Mouse (Mus musculus) thymus, postnatal 36 days (tissue): Measurements from ENCODE around the gene Gm11037.
A peak's percentile ranks its signal among the peaks of the same experiment; 100 is the strongest.
"Not testable (repeated sequence)": the region's sequence is repeated elsewhere in the genome, so short reads cannot be mapped to it uniquely, and the experiment has no call there.

Experiments
- DNase-seq, 2 experiments: peaks; one replicate each; pipeline ENCODE4 v3.0.0; 2022; ENCODE audit warnings: mixed read lengths in 2 of 2

Gm11037 gene

GRCm38 (mm10) chr2:131132930-131133547 lies at the start of gene Gm11037:
Gene Gm11037, plus strand, starts transcription at chr2:131133497.
- DNase-seq = no peak

GRCm38 (mm10) chr2:131084206-131084605 lies 49.1 kb upstream of the Gm11037 start:
- no peak for DNase-seq

- DNase-seq = no peak
These were observed 46.5 kb upstream of the Gm11037 start, which contains the start of gene Siglec1 for GRCm38 (mm10) chr2:131086667-131087390. Gene Siglec1, minus strand, starts transcription at chr2:131086765.

- DNase-seq = no peak
These were observed 44.7 kb upstream of the Gm11037 start for GRCm38 (mm10) chr2:131088581-131088980.

- no peak for DNase-seq
These were observed 43.7 kb upstream of the Gm11037 start for GRCm38 (mm10) chr2:131089634-131090033.

GRCm38 (mm10) chr2:131090852-131091251 lies 42.4 kb upstream of the Gm11037 start:
- DNase-seq = no peak

GRCm38 (mm10) chr2:131093577-131093976 lies 39.7 kb upstream of the Gm11037 start:
- no peak for DNase-seq

- peak; percentile 65 to 72 for DNase-seq
These were observed 38.5 kb upstream of the Gm11037 start for GRCm38 (mm10) chr2:131094823-131095222.

GRCm38 (mm10) chr2:131096101-131096795 lies 37.0 kb upstream of the Gm11037 start:
- DNase-seq = peak; percentile 14 to 29

GRCm38 (mm10) chr2:131097087-131097486 lies 36.2 kb upstream of the Gm11037 start:
- DNase-seq = no peak

GRCm38 (mm10) chr2:131101530-131101929 lies 31.8 kb upstream of the Gm11037 start:
- no peak for DNase-seq

GRCm38 (mm10) chr2:131104021-131104420 lies 29.3 kb upstream of the Gm11037 start:
- DNase-seq = no peak

GRCm38 (mm10) chr2:131105061-131105460 lies 28.2 kb upstream of the Gm11037 start:
- DNase-seq = not testable (repeated sequence)

- DNase-seq = no peak
These were observed 27.3 kb upstream of the Gm11037 start for GRCm38 (mm10) chr2:131105989-131106388.

GRCm38 (mm10) chr2:131118968-131119574 lies 14.2 kb upstream of the Gm11037 start:
- DNase-seq = no peak

- no peak for DNase-seq
These were observed 9.1 kb upstream of the Gm11037 start for GRCm38 (mm10) chr2:131124166-131124565.

GRCm38 (mm10) chr2:131125157-131125963 lies 7.9 kb upstream of the Gm11037 start:
- no peak for DNase-seq

GRCm38 (mm10) chr2:131125964-131126815 lies 7.1 kb upstream of the Gm11037 start:
- no peak for DNase-seq

- DNase-seq = peak; percentile 29 to 57
These were observed 6.1 kb upstream of the Gm11037 start, which contains the start of gene Hspa12b for GRCm38 (mm10) chr2:131127161-131127730. Gene Hspa12b, plus strand, starts transcription at chr2:131127280.

- no peak for DNase-seq
These were observed 5.1 kb upstream of the Gm11037 start for GRCm38 (mm10) chr2:131128211-131128610.

- no peak for DNase-seq
These were observed 4.6 kb upstream of the Gm11037 start for GRCm38 (mm10) chr2:131128636-131129157.
